Mouse (Mus musculus) 3T3-L1 (cell line): Measurements from ENCODE around the gene Prl2c1.
"Not testable (repeated sequence)": the region's sequence is repeated elsewhere in the genome, so short reads cannot be mapped to it uniquely, and the experiment has no call there.

Source experiments
- DNase-seq: peaks from one replicate; pipeline ENCODE4 v3.0.0-alpha.2; 2015; ENCODE audit warnings: low read depth, low spot score

Prl2c1 gene

DNA sequence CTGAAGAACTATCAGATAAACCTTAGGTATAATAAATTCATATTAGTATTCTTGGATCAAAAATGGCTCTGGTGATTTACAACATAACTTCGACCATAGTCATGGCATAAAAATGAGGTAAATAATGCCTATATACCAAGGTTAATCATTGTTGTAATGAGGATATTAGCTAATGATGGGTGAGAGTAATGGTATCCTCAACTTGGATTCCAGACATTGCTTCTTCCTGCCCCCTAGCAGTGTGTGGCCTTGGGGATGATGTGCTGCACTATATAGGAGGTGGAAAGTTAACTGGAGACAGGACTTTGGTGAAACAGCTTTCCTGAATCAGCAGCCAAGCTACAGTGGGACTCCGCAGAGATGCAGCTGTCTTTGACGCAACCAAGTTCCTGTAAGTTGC is at the start of gene Prl2c1:
Prl2c1 (plus strand) TSS at position 301 of the 400 bp plus-strand sequence.
- no peak for DNase-seq

DNA sequence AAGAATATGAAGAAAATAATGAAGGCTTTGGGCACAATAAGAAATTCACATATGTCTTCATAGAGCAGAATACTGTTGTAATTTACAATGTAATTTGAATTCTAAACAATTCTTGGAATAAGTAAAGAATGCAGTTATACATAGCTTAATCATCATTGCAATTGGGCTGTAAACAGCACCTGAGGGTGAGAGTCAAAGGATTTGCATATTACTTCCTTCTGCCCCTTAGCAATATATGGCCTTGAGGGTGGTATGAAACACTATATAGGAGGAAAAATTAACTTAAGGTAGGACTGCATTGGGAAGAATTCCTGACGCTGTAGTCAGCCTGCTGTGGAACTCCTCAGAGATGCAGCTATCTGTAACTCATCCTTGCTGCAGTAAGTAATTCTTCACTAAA is 47.8 kb upstream of the Prl2c1 start, which contains the start of gene Prl2a1:
Prl2a1 (plus strand) TSS at position 301 of the 400 bp plus-strand sequence.
- DNase-seq, result no peak

DNA sequence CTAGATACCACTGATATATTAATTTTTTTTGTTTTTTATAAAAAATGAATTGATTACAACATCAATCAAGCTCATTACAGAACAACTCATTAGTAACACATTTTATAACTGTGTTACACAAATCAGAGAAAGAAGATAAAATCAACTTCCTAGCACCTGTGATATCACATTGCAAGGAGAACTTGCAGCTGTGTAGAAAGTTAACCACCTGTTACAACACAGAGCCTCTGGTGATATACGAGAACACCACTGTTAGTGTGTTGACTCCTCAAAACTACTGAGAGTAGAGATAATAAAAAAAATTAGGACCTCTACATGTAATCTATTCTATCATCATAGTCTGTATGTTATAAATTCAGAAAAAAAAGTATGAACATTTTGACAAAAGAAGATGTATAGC is 46.4 kb upstream of the Prl2c1 start:
- no peak for DNase-seq

DNA sequence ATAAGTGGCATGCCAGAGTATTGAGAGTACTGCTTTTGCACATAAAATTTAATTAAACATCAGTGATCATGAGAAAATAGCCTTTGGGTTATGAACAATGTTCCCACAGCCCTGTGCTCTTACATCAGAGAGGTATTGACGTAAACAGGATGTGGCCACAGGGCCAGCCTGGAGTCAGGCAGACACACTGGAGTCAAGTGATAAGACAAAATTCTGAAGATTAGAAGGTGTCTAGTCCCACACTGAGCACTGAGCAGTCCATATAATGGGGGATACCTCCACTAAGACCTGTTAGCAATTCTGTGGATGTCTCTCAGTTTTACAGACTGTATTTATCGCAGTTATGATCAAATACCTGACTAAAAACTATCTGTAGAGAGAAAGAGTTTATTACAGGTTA is 55.1 kb downstream of the Prl2c1 start:
- DNase-seq, result not testable (repeated sequence)
